Mouse (Mus musculus) liver, embryonic 13.5 days (tissue): Measurements from ENCODE around the gene Rtraf. TPM values are rescaled to one million over a fixed set of nuclear protein-coding genes. Genes with fewer than 3 reads are reported as not detected.
"Not testable (repeated sequence)": the region's sequence is repeated elsewhere in the genome, so short reads cannot be mapped to it uniquely, and the experiment has no call there.

Experiments
- ATAC-seq: fragments of 200-750 bp; cut with Nextera tagmentation; 2 replicates; pipeline ENCODE4 v1.8.0; 2017; ENCODE audit warnings: low read depth, mild to moderate bottlenecking, moderate number of reproducible peaks, moderate library complexity
- DNase-seq: peaks from one replicate; pipeline ENCODE4 v3.0.0; 2022
- H3K27ac ChIP-seq: fragments of 300-500 bp; sonication (generic); 2 replicates; pipeline ENCODE4 v1.5.1; 2015; ENCODE audit warnings: moderate library complexity, mild to moderate bottlenecking, inconsistent platforms
- H3K27me3 ChIP-seq: fragments of 300-500 bp; sonication (generic); 2 replicates; pipeline ENCODE4 v1.6.1; 2015; ENCODE audit warnings: mild to moderate bottlenecking, inconsistent platforms
- H3K36me3 ChIP-seq: fragments of 300-500 bp; sonication (generic); 2 replicates; pipeline ENCODE4 v1.6.1; 2015; ENCODE audit warnings: mild to moderate bottlenecking, inconsistent platforms
- H3K4me1 ChIP-seq: fragments of 300-500 bp; sonication (generic); replicated peaks from 2 replicates; pipeline ENCODE4 v1.6.1; 2015; ENCODE audit warnings: inconsistent platforms
- H3K4me2 ChIP-seq: fragments of 300-500 bp; sonication (generic); 2 replicates; pipeline ENCODE4 v1.6.1; 2015; ENCODE audit warnings: inconsistent platforms, mild to moderate bottlenecking, moderate library complexity
- H3K4me3 ChIP-seq: fragments of 300-500 bp; sonication (generic); replicated peaks from 2 replicates; pipeline ENCODE4 v1.5.1; 2015; ENCODE audit warnings: mild to moderate bottlenecking, inconsistent platforms
- H3K9ac ChIP-seq: fragments of 300-500 bp; sonication (generic); 2 replicates; pipeline ENCODE4 v1.6.1; 2015; ENCODE audit warnings: mild to moderate bottlenecking, inconsistent platforms
- H3K9me3 ChIP-seq: fragments of 300-500 bp; sonication (generic); replicated peaks from 2 replicates; pipeline ENCODE4 v1.6.1; 2016; ENCODE audit warnings: inconsistent platforms
- WGBS: fragments of 180-500 bp; shearing (Covaris S2); methylation state at CpG from one replicate; pipeline ENCODE4 v1.1.7; 2015; ENCODE audit not compliant: insufficient replicate concordance; 5-methylcytosine and 5-hydroxymethylcytosine counted together
- polyA plus RNA-seq: library from polyadenylated mRNA; unstranded; fragments of >200 nt; fragmentation: Nextera tagmentation; extraction: Ambion mirVana; gene quantifications from 2 replicates; pipeline ENCODE4 v1.2.1, GENCODE M21; 2015

Rtraf gene
- polyA plus RNA-seq, result 113 and 121 TPM in 2 replicates

- Histone ChIP-seq H3K9ac (peak within 1 kb of the TSS; percentile 92), H3K4me3 (peak within 1 kb of the TSS; percentile 95), H3K27ac (peak within 1 kb of the TSS; percentile 59), H3K9me3 (no peaks in the 10 kb centered on the region), H3K4me2 (peak within 1 kb of the TSS; percentile 86), H3K27me3 (peaks cover 5% of the 10 kb centered on the region; the same call in 1 of the 2 replicates), H3K4me1 (peaks cover 15% of the 10 kb centered on the region), H3K36me3 (peaks cover 25% of the 10 kb centered on the region)
- ATAC-seq, result peak; percentile 98
- WGBS, result under 1% methylated on average over 80 of the region's 80 CpGs
- peak; percentile 89 for DNase-seq
Observed at GRCm38 (mm10) chr14:19823321-19824142, at the start of gene Rtraf. Rtraf (minus strand) TSS chr14:19823824.

- no peak overlapping the region for H3K27ac ChIP-seq
- 0 out of 2 replicates have a peak, but pooled peaks cover 3% of the 10 kb centered on the region for H3K4me1 ChIP-seq
- DNase-seq (no peak), ATAC-seq (no peak)
- H3K9me3 ChIP-seq, result no peaks in the 10 kb centered on the region
- no peak overlapping the region for H3K4me3 ChIP-seq
- no peaks in the 10 kb centered on the region for H3K36me3 ChIP-seq
- H3K9ac ChIP-seq, result no peak overlapping the region
- H3K27me3 ChIP-seq, result no peaks in the 10 kb centered on the region
- 57% methylated on average over 5 of the region's 5 CpGs for WGBS
- no peak overlapping the region for H3K4me2 ChIP-seq
Observed at GRCm38 (mm10) chr14:19867286-19867935, 43.8 kb upstream of the Rtraf start.

- not testable (repeated sequence) for H3K36me3 ChIP-seq, ATAC-seq, DNase-seq, H3K4me1 ChIP-seq, H3K27ac ChIP-seq, H3K4me3 ChIP-seq, H3K27me3 ChIP-seq, H3K9ac ChIP-seq, H3K4me2 ChIP-seq, H3K9me3 ChIP-seq
- WGBS, result 63% methylated on average over 9 of the region's 9 CpGs
Observed at GRCm38 (mm10) chr14:19865121-19865520, 41.5 kb upstream of the Rtraf start.

DNA sequence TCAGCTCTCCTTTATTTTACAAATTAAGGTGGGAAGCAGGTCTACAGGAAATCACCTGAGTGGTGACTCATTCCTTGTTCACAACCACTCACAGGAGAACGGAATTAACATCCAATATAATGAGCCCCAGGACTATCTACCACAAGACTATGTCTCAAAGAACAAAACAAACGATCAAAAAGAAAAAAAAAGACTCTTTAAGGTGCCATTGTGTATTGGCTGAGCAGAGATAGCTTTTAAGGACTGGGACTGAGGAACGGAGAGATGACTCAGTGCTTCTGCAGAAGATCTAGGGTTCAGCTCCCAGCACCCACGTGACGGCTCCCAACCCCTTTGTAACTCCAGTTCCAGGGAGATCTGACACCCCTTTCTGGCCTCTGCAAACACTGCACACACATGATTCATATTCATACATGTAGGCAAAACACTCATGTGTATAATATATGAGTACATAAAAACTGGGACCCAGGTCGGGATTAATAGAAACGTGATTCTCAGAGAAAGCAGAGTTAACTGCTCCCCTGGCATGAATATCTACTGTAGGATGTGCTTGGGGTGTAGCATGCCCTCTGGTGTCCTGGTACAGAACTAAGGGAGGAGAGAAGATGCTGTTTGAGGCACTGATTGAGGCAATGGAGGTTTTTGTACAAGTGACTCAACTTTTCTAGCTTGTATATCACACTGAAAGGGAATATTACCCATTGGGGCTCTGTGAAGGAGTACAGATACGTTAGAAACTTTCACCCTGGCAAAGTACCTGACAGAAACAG lies 37.9 kb upstream of the Rtraf start:
- DNase-seq (no peak), ATAC-seq (no peak)
- no peaks in the 10 kb centered on the region for H3K4me1 ChIP-seq
- H3K27ac ChIP-seq, result no peak overlapping the region
- no peaks in the 10 kb centered on the region for H3K36me3 ChIP-seq
- H3K9me3 ChIP-seq, result no peaks in the 10 kb centered on the region
- H3K27me3 ChIP-seq, result no peaks in the 10 kb centered on the region
- 63% methylated on average over 8 of the region's 8 CpGs for WGBS
- no peak overlapping the region for H3K4me2 ChIP-seq
- no peak overlapping the region for H3K4me3 ChIP-seq
- no peak overlapping the region for H3K9ac ChIP-seq

GRCm38 (mm10) chr14:19860281-19860680 lies 36.7 kb upstream of the Rtraf start:
- Histone ChIP-seq H3K4me3 (no peak overlapping the region), H3K9ac (no peak overlapping the region), H3K4me1 (no peaks in the 10 kb centered on the region), H3K9me3 (no peaks in the 10 kb centered on the region), H3K27me3 (no peaks in the 10 kb centered on the region), H3K27ac (no peak overlapping the region), H3K36me3 (no peaks in the 10 kb centered on the region), H3K4me2 (no peak overlapping the region)
- no peak for DNase-seq
- no peak for ATAC-seq
- 76% methylated on average over 4 of the region's 4 CpGs for WGBS

- 39% methylated on average over 8 of the region's 8 CpGs for WGBS
- H3K4me3 ChIP-seq, result no peak overlapping the region
- no peak overlapping the region for H3K4me2 ChIP-seq
- H3K27ac ChIP-seq, result no peak overlapping the region
- H3K27me3 ChIP-seq, result no peaks in the 10 kb centered on the region
- DNase-seq, result no peak
- no peaks in the 10 kb centered on the region for H3K4me1 ChIP-seq
- H3K36me3 ChIP-seq, result no peaks in the 10 kb centered on the region
- H3K9me3 ChIP-seq, result no peaks in the 10 kb centered on the region
- no peak overlapping the region for H3K9ac ChIP-seq
- ATAC-seq, result no peak
Observed at GRCm38 (mm10) chr14:19858808-19859776, 35.5 kb upstream of the Rtraf start.

DNA sequence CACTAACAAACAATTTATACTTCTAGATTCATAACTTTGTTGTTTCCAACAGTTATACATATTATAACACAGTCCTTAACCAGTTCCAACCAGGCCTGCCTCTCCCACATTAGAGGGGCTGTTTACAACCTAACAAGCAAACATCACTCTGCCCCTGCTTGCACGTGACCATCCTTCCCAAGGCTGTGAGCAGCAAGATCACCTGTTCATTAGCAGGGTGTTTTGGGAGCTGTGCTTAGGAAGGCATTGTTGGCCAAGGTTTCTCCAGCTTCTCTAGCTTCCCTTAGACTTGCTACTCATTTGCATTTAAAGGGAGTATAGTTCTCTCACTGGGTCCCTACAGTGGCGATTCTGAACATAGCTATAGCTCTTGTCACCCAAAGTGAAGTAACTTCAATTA lies 34.7 kb upstream of the Rtraf start:
- H3K4me2 ChIP-seq, result no peak overlapping the region
- 59% methylated on average over 2 of the region's 2 CpGs for WGBS
- H3K27ac ChIP-seq, result no peak overlapping the region
- no peaks in the 10 kb centered on the region for H3K27me3 ChIP-seq
- no peak for DNase-seq
- H3K4me3 ChIP-seq, result no peak overlapping the region
- H3K9me3 ChIP-seq, result no peaks in the 10 kb centered on the region
- H3K9ac ChIP-seq, result no peak overlapping the region
- no peaks in the 10 kb centered on the region for H3K4me1 ChIP-seq
- H3K36me3 ChIP-seq, result no peaks in the 10 kb centered on the region
- ATAC-seq, result no peak

GRCm38 (mm10) chr14:19853471-19853870 lies 29.8 kb upstream of the Rtraf start:
- no peaks in the 10 kb centered on the region for H3K27me3 ChIP-seq
- H3K9ac ChIP-seq, result no peak overlapping the region
- H3K36me3 ChIP-seq, result no peaks in the 10 kb centered on the region
- H3K4me3 ChIP-seq, result no peak overlapping the region
- ATAC-seq (no peak), DNase-seq (no peak)
- H3K4me1 ChIP-seq, result no peaks in the 10 kb centered on the region
- H3K27ac ChIP-seq, result no peak overlapping the region
- no peaks in the 10 kb centered on the region for H3K9me3 ChIP-seq
- no peak overlapping the region for H3K4me2 ChIP-seq
- 52% methylated on average over 3 of the region's 3 CpGs for WGBS

DNA sequence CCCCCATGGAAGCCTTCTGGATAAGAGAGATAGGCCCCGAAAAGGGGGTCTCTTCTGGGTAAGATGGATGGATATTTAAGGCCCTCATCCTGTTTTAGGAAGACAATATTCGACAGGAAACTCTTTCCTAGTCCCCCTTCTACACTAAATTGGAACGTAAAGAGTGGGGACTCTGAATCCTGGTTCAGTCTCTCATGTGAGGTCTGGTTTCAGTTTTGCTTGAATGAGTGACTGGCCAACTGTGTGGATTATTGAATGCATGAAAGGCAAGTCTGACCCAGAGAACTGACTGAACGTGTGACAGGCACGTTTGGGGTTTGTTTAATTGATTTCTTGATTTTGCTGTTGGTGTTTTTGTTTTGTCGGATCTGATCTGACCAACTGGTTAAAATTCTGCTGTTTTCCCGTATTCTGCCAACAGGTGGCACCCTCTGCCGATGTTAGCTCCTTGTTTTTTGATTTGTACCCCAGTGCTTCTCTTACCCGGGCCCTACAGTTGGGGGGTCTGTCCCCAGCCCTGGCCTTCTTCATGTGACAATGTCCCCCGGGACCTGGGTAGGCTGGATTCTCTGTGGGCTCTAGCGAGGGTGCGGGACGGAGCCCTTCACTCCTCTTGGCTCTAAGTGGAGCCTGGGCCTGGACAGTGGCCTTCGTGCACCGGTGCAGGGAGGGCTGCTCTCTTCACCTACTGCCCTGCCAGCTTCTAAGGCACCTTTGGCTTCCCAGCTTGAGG lies 16.1 kb upstream of the Rtraf start:
- ATAC-seq, result peak; percentile 23; the same call in 1 of the 2 replicates
- peak overlapping the region; percentile 46 for H3K4me2 ChIP-seq
- peak overlapping the region; percentile 36 for H3K4me3 ChIP-seq

GRCm38 (mm10) chr14:19836289-19836688 lies 12.7 kb upstream of the Rtraf start:
- ATAC-seq, result no peak
- Histone ChIP-seq H3K9ac (no peak overlapping the region), H3K4me2 (no peak overlapping the region), H3K27ac (no peak overlapping the region), H3K36me3 (no peaks in the 10 kb centered on the region), H3K4me3 (no peak overlapping the region), H3K9me3 (no peaks in the 10 kb centered on the region), H3K4me1 (peaks cover 6% of the 10 kb centered on the region; the same call in 1 of the 2 replicates), H3K27me3 (no peaks in the 10 kb centered on the region)
- 60% methylated on average over 3 of the region's 3 CpGs for WGBS
- DNase-seq, result no peak

More for the DNA sequence above, 16.1 kb upstream of the Rtraf start:
- Histone ChIP-seq H3K9ac (peak overlapping the region; percentile 47; the same call in 1 of the 2 replicates), H3K4me1 (peaks cover 6% of the 10 kb centered on the region; the same call in 1 of the 2 replicates), H3K36me3 (no peaks in the 10 kb centered on the region), H3K27ac (no peak overlapping the region), H3K27me3 (no peaks in the 10 kb centered on the region), H3K9me3 (no peaks in the 10 kb centered on the region)
- WGBS, result 29% methylated on average over 15 of the region's 15 CpGs
- DNase-seq, result peak; percentile 33
